Mouse (Mus musculus) hindbrain, embryonic 16.5 days (tissue): Measurements from ENCODE around the gene Upp2. TPM values are rescaled to one million over a fixed set of nuclear protein-coding genes. Genes with fewer than 3 reads are reported as not detected.

Source experiments
- ATAC-seq: fragments of 200-750 bp; cut with Nextera tagmentation; 2 replicates; pipeline ENCODE4 v1.8.0; 2017; ENCODE audit warnings: moderate TSS enrichment, moderate library complexity
- H3K27ac ChIP-seq: fragments of 300-500 bp; sonication (generic); 2 replicates; pipeline ENCODE4 v1.5.1; 2014; ENCODE audit warnings: low read depth, mild to moderate bottlenecking, control low read depth, low read length, moderate library complexity
- H3K27me3 ChIP-seq: fragments of 300-500 bp; sonication (generic); replicated peaks from 2 replicates; pipeline ENCODE4 v1.6.1; 2014; ENCODE audit warnings: low read length; ENCODE audit not compliant: control insufficient read depth, insufficient read depth
- H3K36me3 ChIP-seq: fragments of 300-500 bp; sonication (generic); 2 replicates; pipeline ENCODE4 v1.6.1; 2014; ENCODE audit warnings: mild to moderate bottlenecking, low read length, moderate library complexity, mixed read lengths; ENCODE audit not compliant: control insufficient read depth, insufficient read depth
- H3K4me1 ChIP-seq: fragments of 300-500 bp; sonication (generic); 2 replicates; pipeline ENCODE4 v1.6.1; 2014; ENCODE audit warnings: low read depth, low read length; ENCODE audit not compliant: control insufficient read depth, insufficient read depth
- H3K4me2 ChIP-seq: fragments of 300-500 bp; sonication (generic); 2 replicates; pipeline ENCODE4 v1.6.1; 2014; ENCODE audit warnings: mild to moderate bottlenecking, low read length, control low read depth, moderate library complexity
- H3K4me3 ChIP-seq: fragments of 300-500 bp; sonication (generic); 2 replicates; pipeline ENCODE4 v1.5.1; 2014; ENCODE audit warnings: mild to moderate bottlenecking, low read length, control low read depth, moderate library complexity
- H3K9ac ChIP-seq: fragments of 300-500 bp; sonication (generic); 2 replicates; pipeline ENCODE4 v1.6.1; 2014; ENCODE audit warnings: low read depth, mild to moderate bottlenecking, control low read depth, low read length, moderate library complexity
- H3K9me3 ChIP-seq: fragments of 300-500 bp; sonication (generic); 2 replicates; pipeline ENCODE4 v1.6.1; 2014; ENCODE audit warnings: mild to moderate bottlenecking, low read length, moderate library complexity; ENCODE audit not compliant: control insufficient read depth
- WGBS: fragments of 180-500 bp; shearing (Covaris S2); extraction: QIAGEN DNeasy Blood & Tissue Kit; methylation state at CpG from one replicate; pipeline ENCODE4 v1.1.7; 2014; 5-methylcytosine and 5-hydroxymethylcytosine counted together
- polyA plus RNA-seq: library from polyadenylated mRNA; unstranded; fragments of >200 nt; fragmentation: Nextera tagmentation; extraction: Ambion mirVana; gene quantifications from 2 replicates; pipeline ENCODE4 v1.2.1, GENCODE M21; 2015

Upp2 gene
- polyA plus RNA-seq, 1 experiment from 2014 or later, result 15.1 TPM

- H3K36me3 ChIP-seq, result no peaks in the 10 kb centered on the region
- H3K4me3 ChIP-seq, result no peak overlapping the region
- H3K27me3 ChIP-seq, result no peaks in the 10 kb centered on the region
- no peak for ATAC-seq
- no peak overlapping the region for H3K4me2 ChIP-seq
- no peak overlapping the region for H3K27ac ChIP-seq
- H3K9me3 ChIP-seq, result no peaks in the 10 kb centered on the region
- WGBS, result 85% methylated on average over 6 of the region's 6 CpGs
- H3K9ac ChIP-seq, result no peak overlapping the region
- no peaks in the 10 kb centered on the region for H3K4me1 ChIP-seq
Measured at GRCm38 (mm10) chr2:58703226-58703625, 136.1 kb downstream of the Upp2 start.

GRCm38 (mm10) chr2:58703646-58704045 is 136.5 kb downstream of the Upp2 start:
- Histone ChIP-seq H3K27me3 (no peaks in the 10 kb centered on the region), H3K4me2 (no peak overlapping the region), H3K36me3 (no peaks in the 10 kb centered on the region), H3K9ac (no peak overlapping the region), H3K9me3 (no peaks in the 10 kb centered on the region), H3K4me3 (no peak overlapping the region), H3K27ac (no peak overlapping the region), H3K4me1 (no peaks in the 10 kb centered on the region)
- no peak for ATAC-seq
- 86% methylated on average over 6 of the region's 6 CpGs for WGBS

GRCm38 (mm10) chr2:58704576-58704975 is 137.5 kb downstream of the Upp2 start:
- Histone ChIP-seq H3K4me1 (no peaks in the 10 kb centered on the region), H3K4me3 (no peak overlapping the region), H3K9ac (no peak overlapping the region), H3K9me3 (no peaks in the 10 kb centered on the region), H3K27ac (no peak overlapping the region), H3K27me3 (no peaks in the 10 kb centered on the region), H3K36me3 (no peaks in the 10 kb centered on the region), H3K4me2 (no peak overlapping the region)
- WGBS, result 87% methylated on average over 3 of the region's 3 CpGs
- no peak for ATAC-seq

DNA sequence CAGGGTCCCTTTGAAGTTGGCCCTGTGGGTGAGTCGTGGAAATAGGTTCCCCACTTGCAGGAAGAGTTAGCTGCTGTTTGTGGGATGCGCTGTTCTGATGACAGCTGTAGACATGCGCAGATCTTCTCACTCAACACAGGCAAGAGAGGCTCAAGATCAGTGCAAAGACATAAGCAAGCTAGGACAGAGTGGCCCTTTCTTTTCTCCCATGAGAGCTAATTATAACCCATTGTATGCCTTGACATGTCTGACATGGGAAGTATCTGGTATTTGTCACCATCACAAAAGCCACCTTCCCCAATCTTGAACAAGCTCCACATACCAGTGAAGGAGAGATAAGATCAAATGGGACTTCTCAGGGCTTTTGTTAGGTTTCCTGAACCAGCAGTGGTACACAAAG is 140.6 kb downstream of the Upp2 start:
- Histone ChIP-seq H3K4me1 (no peaks in the 10 kb centered on the region), H3K27ac (no peak overlapping the region), H3K36me3 (no peaks in the 10 kb centered on the region), H3K4me3 (no peak overlapping the region), H3K4me2 (no peak overlapping the region), H3K9ac (no peak overlapping the region), H3K27me3 (no peaks in the 10 kb centered on the region), H3K9me3 (no peaks in the 10 kb centered on the region)
- 81% methylated on average over 3 of the region's 3 CpGs for WGBS
- ATAC-seq, result no peak

- no peak overlapping the region for H3K4me2 ChIP-seq
- H3K4me1 ChIP-seq, result no peaks in the 10 kb centered on the region
- no peak overlapping the region for H3K4me3 ChIP-seq
- no peak overlapping the region for H3K27ac ChIP-seq
- no peaks in the 10 kb centered on the region for H3K27me3 ChIP-seq
- 69% methylated on average over 5 of the region's 5 CpGs for WGBS
- no peaks in the 10 kb centered on the region for H3K36me3 ChIP-seq
- no peaks in the 10 kb centered on the region for H3K9me3 ChIP-seq
- no peak overlapping the region for H3K9ac ChIP-seq
- no peak for ATAC-seq
Measured at GRCm38 (mm10) chr2:58710234-58710633, 143.1 kb downstream of the Upp2 start.

DNA sequence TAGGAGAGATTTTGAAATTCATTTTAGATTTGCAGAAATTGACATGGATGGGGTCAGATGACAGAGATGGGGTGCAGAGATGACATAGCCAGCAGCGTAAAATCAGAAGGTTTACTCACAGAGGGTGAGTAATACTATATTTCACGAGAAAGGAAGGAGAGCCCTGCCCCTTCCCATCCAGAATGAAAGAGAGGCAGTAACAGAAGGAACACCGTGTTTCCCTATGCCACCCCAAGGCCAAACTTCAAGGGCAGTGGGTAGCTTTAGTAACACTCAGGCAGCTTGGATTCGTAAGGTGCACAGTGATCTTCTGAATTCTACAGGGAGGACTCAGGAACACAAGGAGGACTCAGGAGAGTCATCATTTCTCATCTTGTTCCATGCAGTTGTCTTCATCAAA is 144.0 kb downstream of the Upp2 start:
- Histone ChIP-seq H3K4me3 (no peak overlapping the region), H3K4me2 (no peak overlapping the region), H3K9ac (no peak overlapping the region), H3K9me3 (no peaks in the 10 kb centered on the region), H3K27me3 (no peaks in the 10 kb centered on the region), H3K4me1 (no peaks in the 10 kb centered on the region), H3K27ac (no peak overlapping the region), H3K36me3 (no peaks in the 10 kb centered on the region)
- ATAC-seq, result no peak
- WGBS, result 89% methylated on average over 4 of the region's 4 CpGs

GRCm38 (mm10) chr2:58711491-58711890 is 144.4 kb downstream of the Upp2 start:
- Histone ChIP-seq H3K4me2 (no peak overlapping the region), H3K9ac (no peak overlapping the region), H3K9me3 (no peaks in the 10 kb centered on the region), H3K27ac (no peak overlapping the region), H3K27me3 (no peaks in the 10 kb centered on the region), H3K4me1 (no peaks in the 10 kb centered on the region), H3K36me3 (no peaks in the 10 kb centered on the region), H3K4me3 (no peak overlapping the region)
- ATAC-seq, result peak; percentile 45; the same call in 1 of the 2 replicates
- 67% methylated on average over 2 of the region's 2 CpGs for WGBS

GRCm38 (mm10) chr2:58711935-58712334 is 144.8 kb downstream of the Upp2 start:
- Histone ChIP-seq H3K4me2 (no peak overlapping the region), H3K4me3 (no peak overlapping the region), H3K9me3 (no peaks in the 10 kb centered on the region), H3K36me3 (no peaks in the 10 kb centered on the region), H3K27me3 (no peaks in the 10 kb centered on the region), H3K27ac (no peak overlapping the region), H3K9ac (no peak overlapping the region), H3K4me1 (no peaks in the 10 kb centered on the region)
- ATAC-seq, result peak; percentile 60
- 44% methylated on average over 5 of the region's 5 CpGs for WGBS

DNA sequence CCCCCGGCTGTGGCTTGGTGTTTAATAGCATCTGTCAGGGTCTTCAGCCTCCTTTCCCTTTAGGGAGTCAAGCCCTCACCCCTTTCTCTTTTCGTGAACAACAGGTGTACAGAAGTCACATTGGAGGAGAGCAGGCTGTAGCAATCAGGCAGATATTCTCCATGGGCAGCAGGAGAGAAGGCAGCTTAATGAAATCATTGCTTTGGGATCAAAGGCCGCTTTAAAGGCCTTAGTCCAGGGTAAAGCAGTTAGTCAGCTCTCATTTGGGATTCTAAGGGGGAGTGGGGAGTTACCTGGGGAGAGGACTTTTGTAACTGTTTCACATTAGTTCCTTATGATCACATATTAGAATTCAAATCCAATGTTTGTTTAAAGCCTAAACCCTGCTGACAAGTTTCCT is 150.8 kb downstream of the Upp2 start:
- H3K36me3 ChIP-seq, result no peaks in the 10 kb centered on the region
- no peak overlapping the region for H3K4me2 ChIP-seq
- 53% methylated on average over 3 of the region's 3 CpGs for WGBS
- no peak for ATAC-seq
- no peak overlapping the region for H3K27ac ChIP-seq
- no peaks in the 10 kb centered on the region for H3K27me3 ChIP-seq
- H3K4me3 ChIP-seq, result no peak overlapping the region
- H3K9ac ChIP-seq, result no peak overlapping the region
- peaks cover 4% of the 10 kb centered on the region; the same call in 1 of the 2 replicates for H3K9me3 ChIP-seq
- H3K4me1 ChIP-seq, result no peaks in the 10 kb centered on the region

DNA sequence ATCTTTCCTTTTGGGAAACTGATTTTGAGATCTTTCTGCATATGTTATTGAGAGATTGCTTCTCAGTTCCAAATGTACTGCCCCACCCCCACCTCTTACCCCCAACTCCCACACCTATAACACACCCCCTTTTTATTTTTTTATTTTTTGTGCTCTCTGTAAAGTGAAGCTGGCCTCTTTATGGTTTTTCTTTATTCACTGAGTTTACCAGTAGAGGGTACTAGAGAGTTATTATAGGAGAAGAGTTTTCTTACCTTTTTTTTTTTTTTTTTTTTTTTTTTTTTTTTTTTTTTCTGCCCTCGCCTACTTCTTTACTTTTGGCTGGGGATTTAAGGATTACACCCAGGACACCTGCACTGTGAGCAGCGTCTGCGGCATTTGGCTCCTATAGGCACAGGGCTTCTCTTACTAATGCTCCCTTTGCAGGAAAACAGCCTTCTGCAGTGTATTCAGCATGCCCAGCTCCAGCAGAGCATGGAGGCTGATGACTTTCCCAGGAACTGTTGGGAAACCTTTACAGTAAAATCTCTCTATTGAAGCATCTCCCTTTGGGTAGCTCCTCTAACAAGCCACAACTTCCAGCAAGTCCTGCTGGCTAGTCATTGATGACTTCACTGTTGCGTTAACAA is 170.2 kb downstream of the Upp2 start:
- Histone ChIP-seq H3K4me3 (no peak overlapping the region), H3K36me3 (no peaks in the 10 kb centered on the region), H3K27ac (no peak overlapping the region), H3K27me3 (no peaks in the 10 kb centered on the region), H3K9me3 (no peaks in the 10 kb centered on the region), H3K9ac (no peak overlapping the region), H3K4me2 (no peak overlapping the region), H3K4me1 (no peaks in the 10 kb centered on the region)
- 32% methylated on average over 4 of the region's 4 CpGs for WGBS
- no peak; the same call in 1 of the 2 replicates for ATAC-seq
